Mouse (Mus musculus): ENCODE measurements around the gene Ackr2.

GRCm38 (mm10) chr9:121936952-121937351 lies 38.8 kb downstream of the Ackr2 start:
- TF ChIP-seq POLR2A (IDR thresholded peaks at IDR 0.05; ENCODE audit: borderline replicate concordance, extremely low read depth, low read depth, low read length) (no peak), CTCF (IDR thresholded peaks at IDR 0.05; ENCODE audit: insufficient read depth, low read length) (no peak)

Measured in lung, adult 2 months (tissue).